Mouse (Mus musculus) heart, postnatal 0 days (tissue): ENCODE data around the gene Pdpn.

ENCODE experiments used
- CTCF ChIP-seq: IDR thresholded peaks from 2 replicates; pipeline ENCODE4 v1.5.1; 2016; ENCODE audit warnings: antibody characterized with exemption, control low read depth, low read depth
- EP300 ChIP-seq: IDR thresholded peaks from 2 replicates; pipeline ENCODE4 v1.6.1; 2016; ENCODE audit warnings: antibody characterized with exemption, low read depth

DNA sequence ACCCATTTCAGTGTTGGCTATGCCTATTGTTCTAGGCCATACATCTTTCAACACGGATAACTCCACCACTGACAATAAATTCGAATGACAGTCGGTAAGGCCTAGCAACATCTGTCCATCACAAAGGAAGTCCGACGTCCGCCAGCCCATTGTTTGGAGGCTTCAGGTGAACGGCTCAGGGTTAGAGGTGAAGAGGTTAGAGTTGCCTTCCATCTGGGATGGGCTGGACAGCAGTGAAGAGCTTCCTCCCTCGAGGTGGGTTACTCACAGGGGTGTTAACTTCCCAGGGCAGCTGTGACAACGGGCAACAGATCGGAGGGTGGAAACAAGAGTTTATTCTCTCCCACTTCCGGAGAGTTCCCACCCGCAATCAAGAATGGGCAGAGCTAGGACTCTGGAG, 36.7 kb downstream of the Pdpn start:
- TF ChIP-seq EP300 (no peak), CTCF (no peak)
